Mouse (Mus musculus) intestine, embryonic 14.5 days (tissue): ENCODE measurements around the gene Rpl31. TPM values are rescaled to one million over a fixed set of nuclear protein-coding genes. Genes with fewer than 3 reads are reported as not detected.

Source experiments
- ATAC-seq: fragments of 200-750 bp; cut with Nextera tagmentation; replicated peaks from 2 replicates; pipeline ENCODE4 v1.8.0; 2017; ENCODE audit warnings: low read depth, moderate number of reproducible peaks, moderate TSS enrichment, moderate library complexity; ENCODE audit not compliant: low FRiP score, low TSS enrichment
- DNase-seq: peaks from one replicate; pipeline ENCODE4 v3.0.0-alpha.2; 2018; ENCODE audit warnings: low spot score
- H3K27ac ChIP-seq: fragments of 300-500 bp; sonication (generic); 2 replicates; pipeline ENCODE4 v1.5.1; 2014; ENCODE audit warnings: low read depth, mild to moderate bottlenecking, control low read depth
- H3K27me3 ChIP-seq: fragments of 300-500 bp; sonication (generic); replicated peaks from 2 replicates; pipeline ENCODE4 v1.6.1; 2014; ENCODE audit warnings: low read length, control low read depth; ENCODE audit not compliant: control insufficient read depth, insufficient read depth
- H3K36me3 ChIP-seq: fragments of 300-500 bp; sonication (generic); 2 replicates; pipeline ENCODE4 v1.6.1; 2014; ENCODE audit warnings: low read length, control low read depth; ENCODE audit not compliant: control insufficient read depth, insufficient read depth
- H3K4me1 ChIP-seq: fragments of 300-500 bp; sonication (generic); replicated peaks from 2 replicates; pipeline ENCODE4 v1.6.1; 2014; ENCODE audit warnings: low read length, control low read depth, mixed read lengths; ENCODE audit not compliant: control insufficient read depth, insufficient read depth
- H3K4me2 ChIP-seq: fragments of 300-500 bp; sonication (generic); 2 replicates; pipeline ENCODE4 v1.6.1; 2014; ENCODE audit warnings: low read length
- H3K4me3 ChIP-seq: fragments of 300-500 bp; sonication (generic); 2 replicates; pipeline ENCODE4 v1.5.1; 2014; ENCODE audit warnings: low read depth, low read length, control low read depth, mixed read lengths
- H3K9ac ChIP-seq: fragments of 300-500 bp; sonication (generic); 2 replicates; pipeline ENCODE4 v1.6.1; 2014; ENCODE audit warnings: mild to moderate bottlenecking, low read length
- H3K9me3 ChIP-seq: fragments of 300-500 bp; sonication (generic); 2 replicates; pipeline ENCODE4 v1.6.1; 2016; ENCODE audit warnings: low read length, control low read depth; ENCODE audit not compliant: control insufficient read depth
- WGBS: fragments of 180-500 bp; shearing (Covaris S2); extraction: QIAGEN DNeasy Blood & Tissue Kit; methylation state at CpG from one replicate; pipeline ENCODE4 v1.1.7; 2014; 5-methylcytosine and 5-hydroxymethylcytosine counted together
- polyA plus RNA-seq: library from polyadenylated mRNA; unstranded; fragments of >200 nt; fragmentation: Nextera tagmentation; extraction: Ambion mirVana; gene quantifications from 2 replicates; pipeline ENCODE4 v1.2.1, GENCODE M21; 2014

Gene Rpl31
- polyA plus RNA-seq, 1 experiment from 2014 or later: 877 TPM

DNA sequence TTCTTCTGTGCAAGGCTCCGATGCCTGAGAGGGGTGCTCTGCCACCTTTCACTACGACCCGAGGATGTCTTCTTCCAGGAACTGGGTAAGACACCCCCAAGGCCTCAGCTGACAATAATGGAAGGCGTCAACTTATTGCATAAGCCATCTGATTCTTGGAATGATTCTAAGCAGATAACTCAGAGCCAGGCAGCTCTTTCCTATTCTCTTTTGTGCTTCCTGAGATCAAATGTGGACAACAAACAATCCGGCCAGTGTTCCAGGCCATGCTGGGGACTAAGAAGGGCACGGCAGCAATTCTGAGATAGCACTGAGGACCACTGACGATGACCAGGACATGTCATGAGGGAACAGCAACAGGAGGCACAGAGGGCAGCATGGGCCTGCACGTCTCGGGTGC is 51.2 kb downstream of the Rpl31 start:
- H3K9ac ChIP-seq: no peak overlapping the region
- H3K4me2 ChIP-seq: no peak overlapping the region
- WGBS: 65% methylated on average over 9 of the region's 9 CpGs
- H3K36me3 ChIP-seq: no peaks in the 10 kb centered on the region
- DNase-seq (no peak), ATAC-seq (no peak)
- H3K4me3 ChIP-seq: no peak overlapping the region
- no peak overlapping the region for H3K27ac ChIP-seq
- peaks cover 4% of the 10 kb centered on the region; the same call in 1 of the 2 replicates for H3K9me3 ChIP-seq
- no peaks in the 10 kb centered on the region; the same call in 1 of the 2 replicates for H3K4me1 ChIP-seq
- H3K27me3 ChIP-seq: no peaks in the 10 kb centered on the region

DNA sequence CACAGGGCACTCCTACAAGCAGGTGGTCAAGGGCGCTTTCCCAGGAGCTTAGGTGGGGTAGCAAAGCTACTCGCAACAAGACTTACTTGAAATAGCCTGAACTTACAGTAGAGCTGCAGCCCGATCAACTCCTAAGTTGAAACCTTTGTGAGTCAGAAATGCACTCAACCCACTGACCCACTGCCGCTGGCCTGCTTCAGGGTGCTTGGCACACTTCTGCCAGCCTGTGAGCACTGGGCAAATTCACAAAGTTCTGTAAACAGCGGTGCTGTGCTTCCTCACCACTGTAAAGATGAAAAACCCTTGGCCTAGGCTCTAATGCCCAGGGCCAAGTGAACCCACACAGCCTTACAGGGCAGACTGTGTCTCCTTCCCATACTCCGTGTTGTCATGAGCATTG is 53.3 kb downstream of the Rpl31 start:
- Histone ChIP-seq H3K36me3 (no peaks in the 10 kb centered on the region), H3K27ac (no peak overlapping the region), H3K4me1 (no peaks in the 10 kb centered on the region; the same call in 1 of the 2 replicates), H3K4me3 (no peak overlapping the region), H3K27me3 (no peaks in the 10 kb centered on the region), H3K4me2 (no peak overlapping the region), H3K9ac (no peak overlapping the region), H3K9me3 (no peaks in the 10 kb centered on the region)
- WGBS: 93% methylated on average over 6 of the region's 6 CpGs
- DNase-seq (no peak), ATAC-seq (no peak)

Other genes starting within 250 kb of the Rpl31 start
- 0.27 and 0.28 TPM in 2 replicates for gene Npas2, start 174.1 kb upstream of the Rpl31 start, polyA plus RNA-seq
- 8.2 and 9.1 TPM in 2 replicates for gene Tbc1d8, start 110.9 kb downstream of the Rpl31 start, polyA plus RNA-seq
- 21.7 and 23.4 TPM in 2 replicates for gene Cnot11, start 167.2 kb downstream of the Rpl31 start, polyA plus RNA-seq
- 39.8 and 44.7 TPM in 2 replicates for gene Rnf149, start 209.6 kb downstream of the Rpl31 start, polyA plus RNA-seq